Mouse (Mus musculus) hematopoietic stem cell, adult 5-6 weeks (primary cell): ENCODE data around the gene Mcub. TPM values are rescaled to one million over a fixed set of nuclear protein-coding genes. Genes with fewer than 3 reads are reported as not detected.

Source experiments
- ATAC-seq, 2 experiments: fragments of 125-278 bp in 1 of 2; replicated peaks in 1 of 2; 2 replicates each; pipeline ENCODE4 v1.8.0; 2016 to 2017; ENCODE audit warnings: inconsistent platforms in 2 of 2, mild to moderate bottlenecking in 2 of 2, moderate number of reproducible peaks in 2 of 2, low read depth in 1 of 2, moderate TSS enrichment in 1 of 2; ENCODE audit not compliant: low FRiP score in 2 of 2, poor library complexity in 2 of 2, severe bottlenecking in 2 of 2, insufficient read depth in 1 of 2, low TSS enrichment in 1 of 2
- total RNA-seq: library from RNA; stranded (forward); fragments of 172-1452, 232-1000 nt; gene quantifications from 2 replicates; pipeline ENCODE4 v1.2.3, GENCODE M21; 2017

Gene Mcub
- total RNA-seq = 1.7 and 3.6 TPM in 2 replicates

DNA sequence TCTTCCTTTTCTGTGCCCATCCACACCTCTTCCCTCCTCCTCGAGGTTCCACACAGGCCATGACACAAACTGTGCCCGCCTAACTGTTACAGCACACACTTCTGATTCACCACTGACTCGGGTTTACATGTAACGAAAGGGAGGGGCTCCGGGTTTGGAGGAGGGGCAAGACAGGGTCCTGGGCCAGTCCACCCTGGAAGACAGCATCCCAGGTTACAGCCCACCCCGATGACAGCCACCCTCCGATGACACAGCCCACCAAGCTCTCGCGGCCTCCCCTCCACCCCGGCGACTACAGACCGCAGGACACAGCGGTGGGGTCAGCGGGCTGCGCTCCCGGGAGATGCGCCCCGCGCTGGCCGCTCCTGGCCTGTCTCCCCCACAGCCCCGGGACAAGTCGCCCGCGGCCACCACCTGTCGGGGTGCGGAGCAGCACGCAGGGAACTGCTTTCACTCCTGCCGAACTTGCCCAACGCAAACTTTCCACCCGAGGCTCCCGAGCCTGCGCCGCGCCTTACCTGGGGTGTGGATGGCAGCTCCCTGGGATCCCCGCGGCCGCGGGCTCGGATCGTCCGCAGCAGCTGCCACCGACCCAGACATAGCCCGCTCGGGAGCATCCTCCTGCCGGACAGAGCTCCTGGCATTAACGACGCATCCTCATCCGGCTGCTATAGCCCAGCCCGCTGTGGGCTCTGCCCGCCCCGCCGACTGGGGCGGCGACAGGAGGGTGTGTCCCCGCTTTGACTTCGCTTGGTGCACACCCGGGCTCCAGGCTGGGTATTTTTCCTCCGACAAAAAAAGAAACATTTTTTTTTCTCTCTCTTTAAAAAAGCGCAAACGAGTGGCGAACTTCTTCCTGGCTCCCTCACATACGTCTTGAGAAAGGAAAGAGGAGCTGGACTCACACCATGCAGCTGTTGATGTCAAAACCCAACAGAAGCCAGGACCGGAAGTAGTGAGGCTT, at the start of gene Mcub:
Gene Mcub, minus strand, starts transcription at position 775 of the 964 bp plus-strand sequence.
- ATAC-seq = peak; percentile 71 to 74

DNA sequence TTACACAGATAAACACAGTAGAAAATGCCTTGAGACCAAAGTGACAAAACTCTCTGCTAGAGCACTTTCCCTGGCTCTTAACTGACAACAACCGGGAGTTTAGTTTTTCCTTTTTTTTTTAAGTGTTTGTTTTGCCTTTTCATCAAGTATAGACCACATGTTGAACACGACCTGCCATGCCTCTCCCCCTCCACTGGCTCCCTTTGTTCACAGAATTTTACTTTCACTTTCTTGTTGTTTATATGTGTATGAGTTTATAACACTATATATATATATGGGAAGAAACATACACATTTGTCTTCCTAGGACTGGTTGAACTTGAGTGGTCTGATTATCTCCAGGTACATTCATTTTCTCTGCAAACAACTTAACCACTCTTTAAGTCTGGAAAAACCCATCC, 42.9 kb upstream of the Mcub start:
- no peak for ATAC-seq

DNA sequence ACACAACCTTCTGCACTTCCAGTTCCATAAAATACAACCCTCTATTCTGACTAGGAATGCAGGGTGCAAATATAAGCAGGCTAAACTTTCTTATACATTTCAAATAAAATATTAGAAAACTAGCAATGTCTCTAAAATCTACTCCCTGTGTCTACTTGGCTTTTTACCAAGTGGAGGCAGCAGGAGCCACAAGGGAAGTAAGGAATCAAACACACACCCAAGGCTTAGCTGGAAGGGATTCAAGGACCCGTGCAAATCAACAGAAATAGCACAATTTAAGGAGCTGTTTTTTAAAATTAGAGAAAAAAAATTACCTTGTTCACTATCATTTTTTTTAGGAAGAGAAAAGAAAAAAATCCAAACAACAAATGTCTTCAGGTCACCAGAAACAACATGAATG, 41.2 kb upstream of the Mcub start:
- ATAC-seq = no peak

- ATAC-seq = no peak
Observed at GRCm38 (mm10) chr3:130006141-130006540, 36.1 kb upstream of the Mcub start.

DNA sequence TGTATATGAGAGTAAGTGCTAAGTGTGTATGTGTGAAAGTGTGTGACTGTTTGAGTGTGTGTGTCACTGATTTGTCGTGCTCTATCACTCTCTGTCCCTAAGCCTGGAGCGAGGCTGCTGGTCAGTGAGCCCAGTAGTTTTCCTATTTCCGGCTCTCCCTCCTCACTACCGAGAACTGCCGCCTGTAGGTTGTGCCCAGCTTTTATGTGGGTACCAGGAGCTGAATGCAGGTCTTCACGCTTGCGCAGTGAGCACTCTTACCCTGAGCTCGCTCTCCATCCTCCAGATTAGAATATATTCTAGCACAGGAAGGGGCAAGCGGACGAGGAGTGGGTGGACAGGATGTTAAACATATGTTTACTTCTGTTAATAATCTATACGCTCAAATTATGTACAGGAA, 30.9 kb upstream of the Mcub start:
- no peak for ATAC-seq

DNA sequence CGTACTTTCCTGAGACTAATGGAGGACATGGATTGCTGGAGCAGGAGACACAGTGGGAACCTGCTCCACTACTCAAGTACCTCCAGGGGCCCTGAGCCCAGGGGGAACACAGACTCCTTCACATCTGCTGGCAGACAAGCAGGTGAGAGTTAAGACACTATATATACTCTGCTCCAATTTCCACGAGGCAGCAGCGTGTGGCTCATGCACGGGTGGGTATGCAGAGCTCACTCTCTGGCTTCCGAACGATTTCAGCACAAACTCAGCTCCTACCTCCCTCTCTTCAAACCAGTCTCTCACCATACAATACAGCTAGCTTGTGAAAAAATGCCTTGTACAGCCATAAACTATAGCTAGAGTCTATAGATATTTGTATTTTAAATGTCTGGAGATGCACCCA, 28.5 kb upstream of the Mcub start:
- no peak for ATAC-seq

DNA sequence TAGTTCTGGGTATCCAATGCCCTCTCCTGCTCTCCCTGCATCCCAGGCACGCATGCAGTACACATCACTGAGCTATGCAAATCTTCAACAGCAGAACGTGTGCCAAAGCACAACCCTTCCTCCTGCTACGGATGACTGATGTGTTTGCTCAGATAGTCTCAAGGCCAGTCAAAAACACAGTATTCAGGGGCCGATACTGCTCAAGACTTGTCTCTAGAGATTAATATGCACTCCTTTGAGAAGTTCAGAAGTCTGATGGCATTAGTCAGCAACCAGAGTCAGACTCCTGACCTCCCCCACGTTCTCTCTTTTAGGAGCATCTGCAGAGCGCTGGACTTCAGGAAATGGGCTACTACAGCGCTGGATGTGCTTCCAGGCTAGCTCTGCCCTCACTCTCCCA, 28.0 kb upstream of the Mcub start:
- no peak for ATAC-seq

GRCm38 (mm10) chr3:129997324-129997723, 27.3 kb upstream of the Mcub start:
- no peak for ATAC-seq

- no peak for ATAC-seq
Observed at GRCm38 (mm10) chr3:129987297-129987696, 17.3 kb upstream of the Mcub start.

DNA sequence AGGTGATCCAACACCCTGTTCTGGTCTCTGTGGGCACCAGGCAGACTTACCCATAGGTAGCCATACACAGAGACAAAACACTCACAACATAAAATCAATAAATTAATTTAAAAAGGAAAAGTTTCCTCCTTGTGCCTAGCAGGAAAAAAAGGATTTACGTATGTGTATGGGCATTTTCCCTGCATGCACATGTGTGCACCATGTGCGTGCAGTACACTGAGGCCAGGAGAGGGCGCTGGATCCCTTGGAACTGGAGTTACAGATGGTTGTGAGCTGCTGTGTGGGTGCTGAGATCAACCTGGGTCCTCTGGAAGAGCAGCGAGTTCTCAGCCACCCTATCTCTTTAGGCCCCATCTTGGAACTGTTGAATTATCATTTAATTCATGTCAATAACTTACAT, 15.3 kb upstream of the Mcub start:
- ATAC-seq = no peak

- ATAC-seq = peak; percentile 32 to 67; a peak in 2 of 4 replicates
Observed at GRCm38 (mm10) chr3:129984797-129985196, 14.8 kb upstream of the Mcub start.

DNA sequence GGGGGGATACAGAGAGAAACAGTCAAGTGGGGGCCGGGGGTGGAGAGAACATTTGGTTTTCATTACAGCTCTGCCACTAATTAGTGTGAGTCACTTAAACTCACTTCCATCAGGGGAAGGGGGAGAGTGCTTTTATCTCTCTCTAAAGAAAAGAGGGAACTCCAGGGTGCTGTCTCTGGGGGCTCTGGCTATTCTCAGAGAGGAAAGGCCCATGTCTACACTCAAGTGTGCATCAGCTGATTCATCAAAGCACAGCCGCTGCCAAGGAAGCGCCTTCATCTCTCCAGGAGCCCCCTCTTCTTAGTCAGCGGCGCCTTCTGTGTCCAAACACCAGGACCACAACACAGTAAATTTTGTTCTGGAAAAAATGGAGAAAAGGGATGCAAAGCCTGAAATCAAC, 12.3 kb upstream of the Mcub start:
- ATAC-seq = no peak

DNA sequence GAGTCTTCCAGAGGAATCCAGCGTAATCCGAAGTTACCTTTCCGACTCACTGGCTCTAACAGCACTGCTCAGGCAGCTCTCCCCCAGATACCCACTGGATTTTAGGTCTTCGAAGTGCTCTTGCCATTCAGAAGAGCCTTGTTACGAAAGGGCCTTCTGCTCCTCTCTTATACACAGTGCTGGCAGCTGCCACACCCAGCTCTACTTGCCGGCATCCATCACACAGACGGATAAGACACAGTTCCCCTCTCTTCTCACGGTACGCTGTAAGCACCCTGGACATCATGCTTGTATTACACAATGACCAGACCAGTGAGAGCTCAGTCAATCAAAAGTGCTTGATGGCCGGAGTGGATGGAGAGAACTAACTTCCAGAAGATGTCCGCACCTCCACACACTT, 11.8 kb upstream of the Mcub start:
- no peak for ATAC-seq

- ATAC-seq = no peak
Observed at GRCm38 (mm10) chr3:129979510-129979909, 9.5 kb upstream of the Mcub start.

GRCm38 (mm10) chr3:129978716-129979115, 8.7 kb upstream of the Mcub start:
- ATAC-seq = no peak

GRCm38 (mm10) chr3:129976317-129976716, 6.3 kb upstream of the Mcub start:
- no peak for ATAC-seq

GRCm38 (mm10) chr3:129970529-129971515, 816 bp upstream of the Mcub start:
- peak in 1 of 2 experiments; percentile 23; a peak in 2 of 4 replicates for ATAC-seq

DNA sequence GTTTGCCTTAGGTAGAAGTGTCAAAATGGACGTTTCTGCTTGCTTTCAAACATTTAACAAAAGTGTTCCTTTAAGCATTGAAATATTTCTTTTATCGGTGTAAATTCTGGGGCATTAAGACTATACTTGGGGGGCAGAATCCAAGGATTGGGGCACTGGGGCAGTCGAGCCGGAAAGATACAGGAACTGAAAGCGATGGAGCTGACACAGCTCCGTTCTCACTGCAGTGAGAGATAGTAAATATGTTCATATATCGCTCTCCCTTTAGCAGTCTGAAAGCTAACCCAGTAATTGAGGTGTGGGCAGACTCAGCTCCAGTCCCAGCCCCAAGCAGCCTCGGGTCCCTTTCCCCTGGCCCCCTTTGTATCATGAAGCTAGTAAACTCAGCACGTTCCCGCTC, 975 bp downstream of the Mcub start:
- ATAC-seq = 0 out of 4 replicates have a peak, but pooled peaks of 1 of the 2 experiments have one; percentile 6
